14 mouse cellular contexts compared by ENCODE assay signal in genomic region chr14:120496284-120496683, GRCm38 (mm10). TPM values are rescaled to one million over a fixed set of nuclear protein-coding genes. Genes with fewer than 3 reads are reported as not detected.
DNase-seq lines count a peak whose midpoint lies in the region; TF ChIP-seq lines count a peak whose summit lies in the region.
"Had no signal": no experiment of that assay in that cellular context is flagged by ENCODE, and none has a peak within 500 bp of the region (broad histone marks: within the 10 kb centered on the region; RNA-seq: fewer than 3 reads in every experiment).

No protein-coding gene starts in this region.

- TF ChIP-seq CTCF in layer of hippocampus, adult 2 months (conservative IDR thresholded peaks at IDR 0.05) = no peak
- no peak for TF ChIP-seq CTCF in cerebellum, adult 2 months (IDR thresholded peaks at IDR 0.05; ENCODE audit: borderline replicate concordance, insufficient read depth, low read depth, low read length)

- H3K4me3 ChIP-seq in layer of hippocampus, adult 2 months = no peak overlapping the region
- no peak overlapping the region for H3K4me3 ChIP-seq in cerebellum, adult 2 months (replicated peaks; ENCODE audit: insufficient read depth, low read depth, low read length)
- H3K4me3 ChIP-seq: neural tube, embryonic 15.5 days had no signal

- intact Hi-C loops in heart, postnatal 36 days (cut with DNase I) = no loop called here
- intact Hi-C loops in heart, postnatal 10 days (cut with DNase I) = no loop called here

- peak overlapping the region; percentile 15; the same call in 1 of the 2 replicates for H3K27ac ChIP-seq in layer of hippocampus, adult 2 months
- H3K27ac ChIP-seq in cerebellum, adult 2 months (ENCODE audit: insufficient read depth, low read length) = no peak overlapping the region
- H3K27ac ChIP-seq: hindbrain, embryonic 14.5 days; neural tube, embryonic 15.5 days had no signal

- DNase-seq in heart, adult 11 months = peak; percentile 76
- no peak for DNase-seq in heart, postnatal 36 days
- no peak for DNase-seq in layer of hippocampus, adult 2 months (ENCODE audit: low spot score in 2 of 2)
- DNase-seq in layer of hippocampus, adult 11-12 months (ENCODE audit: low spot score) = no peak
- peak; percentile 52 for DNase-seq in Muller cell, postnatal 12 days (ENCODE audit: inconsistent ontology term)
- DNase-seq in heart, postnatal 10 days = peak; percentile 25 to 27
- no peak for DNase-seq in embryo, embryonic 11 days
- no peak for DNase-seq in cerebellum, adult 2 months
- DNase-seq: adrenal gland, adult 8-10 months; B cell, adult 2 months; cerebellum, adult 9-11 months; kidney, adult 9 months had no signal

- no peak for TF ChIP-seq POLR2A in cerebellum, adult 2 months (IDR thresholded peaks at IDR 0.05; ENCODE audit: borderline replicate concordance, insufficient read depth, low read length)

- H3K4me1 ChIP-seq in cerebellum, adult 2 months (ENCODE audit: control insufficient read depth, insufficient read depth, low read length) = peaks cover 13% of the 10 kb centered on the region

- H3K27me3 ChIP-seq in cerebellum, adult 2 months (ENCODE audit: control insufficient read depth, insufficient read depth, low read length) = no peaks in the 10 kb centered on the region
- H3K27me3 ChIP-seq: neural tube, embryonic 15.5 days had no signal

- 58% methylated on average over 5 of the region's 5 CpGs for WGBS in cerebellum, adult 2 months

RNA-seq across cellular contexts. Expression of gene Rap2a, which starts 18.0 kb away (rescaled TPM):
- total RNA-seq in heart, postnatal 36 days (2021) = 10 to 100 TPM; 11.7 to 12.0 TPM
- 10 to 100 TPM; 74.0 to 78.6 TPM for total RNA-seq in layer of hippocampus, adult 2 months (2021)
- 10 to 100 TPM; 20.2 to 24.0 TPM for total RNA-seq in heart, postnatal 10 days (2021)
- polyA plus RNA-seq in cerebellum, adult 2 months (2012; rRNA removed) = 38.1 and 39.3 TPM in 2 replicates

Comparison
In these comparisons a context has a peak if more than half of its experiments do, and no peak if none do; other contexts are left out.
1. DNase-seq: peak in heart, adult 11 months (single experiment), Muller cell, postnatal 12 days (single experiment) and heart, postnatal 10 days (2 of 2); none in heart, postnatal 36 days (0 of 2), layer of hippocampus, adult 2 months (0 of 2), layer of hippocampus, adult 11-12 months (single experiment), embryo, embryonic 11 days (single experiment) and cerebellum, adult 2 months (0 of 2).